Mouse (Mus musculus): ENCODE data around the gene Ppp2r2d.

Gene Ppp2r2d

DNA sequence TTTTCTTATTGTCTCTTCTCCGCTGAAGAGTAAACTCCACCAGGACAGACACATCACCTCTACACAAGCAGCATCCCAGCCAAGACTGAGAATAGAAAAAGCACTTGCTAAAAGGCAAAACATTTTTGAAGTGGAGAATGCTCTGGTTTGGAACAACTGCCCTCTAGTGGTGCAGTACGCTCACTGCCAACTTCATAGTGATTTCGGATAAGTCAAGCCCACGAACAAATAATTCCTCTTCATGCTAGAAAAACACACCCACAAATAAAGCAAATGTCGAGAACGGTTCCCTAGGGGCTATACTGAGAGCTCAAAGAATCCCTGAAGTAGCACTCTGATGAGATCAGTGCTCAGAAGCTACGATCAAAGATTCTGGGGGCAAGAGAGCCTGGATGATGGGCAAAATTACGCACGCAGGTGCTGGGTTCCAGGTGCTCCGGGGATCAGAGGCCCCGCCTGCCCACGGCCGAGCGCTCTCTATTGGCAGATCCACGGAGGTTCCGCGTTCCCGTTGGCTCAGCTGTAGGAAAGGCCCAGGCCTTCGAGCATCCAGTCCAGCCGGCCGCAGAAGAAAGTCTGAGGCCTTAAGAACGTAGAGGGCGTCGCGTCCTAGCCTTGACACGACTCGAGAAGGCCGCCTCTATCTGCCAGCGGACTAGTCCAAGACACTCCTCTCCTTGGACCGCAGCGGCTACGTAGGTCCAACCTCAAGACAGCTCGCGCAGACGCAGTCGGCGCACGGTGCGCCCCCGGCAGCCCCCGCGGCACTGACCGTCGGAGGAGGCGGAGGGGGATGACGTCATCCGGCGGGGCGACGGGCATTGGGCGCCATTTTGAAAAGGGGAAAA lies at the start of gene Ppp2r2d, which contains the start of gene Mapk1ip1:
TSS of gene Ppp2r2d (plus strand) at position 536 of the 848 bp plus-strand sequence.
TSS of gene Mapk1ip1 (minus strand) at position 730 of the 848 bp plus-strand sequence.
- peak; percentile 96 for DNase-seq

DNA sequence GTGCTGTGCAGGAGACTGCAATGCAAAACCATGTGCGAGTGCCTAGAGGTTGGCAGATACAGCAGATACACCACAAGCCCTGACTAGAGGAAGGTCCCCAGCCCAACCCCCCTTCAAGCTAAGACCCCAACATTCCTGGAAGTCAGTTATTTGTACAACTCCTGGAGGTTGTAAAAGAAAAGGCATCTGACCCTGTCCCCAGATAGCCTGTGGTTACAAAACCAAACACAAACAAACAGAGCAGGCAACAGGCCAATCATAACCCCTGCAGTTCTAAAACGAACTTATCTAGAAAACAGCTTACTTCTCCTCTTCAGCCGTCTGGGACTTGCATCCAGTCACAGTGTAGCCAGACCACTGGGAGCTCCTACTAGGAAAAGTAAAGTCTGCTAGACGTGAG lies 42.5 kb upstream of the Ppp2r2d start:
- DNase-seq, result no peak

GRCm38 (mm10) chr7:138807146-138807545 lies 38.7 kb upstream of the Ppp2r2d start:
- DNase-seq, result no peak

- DNase-seq, result no peak
Observed at GRCm38 (mm10) chr7:138813213-138813875, 32.5 kb upstream of the Ppp2r2d start.

DNA sequence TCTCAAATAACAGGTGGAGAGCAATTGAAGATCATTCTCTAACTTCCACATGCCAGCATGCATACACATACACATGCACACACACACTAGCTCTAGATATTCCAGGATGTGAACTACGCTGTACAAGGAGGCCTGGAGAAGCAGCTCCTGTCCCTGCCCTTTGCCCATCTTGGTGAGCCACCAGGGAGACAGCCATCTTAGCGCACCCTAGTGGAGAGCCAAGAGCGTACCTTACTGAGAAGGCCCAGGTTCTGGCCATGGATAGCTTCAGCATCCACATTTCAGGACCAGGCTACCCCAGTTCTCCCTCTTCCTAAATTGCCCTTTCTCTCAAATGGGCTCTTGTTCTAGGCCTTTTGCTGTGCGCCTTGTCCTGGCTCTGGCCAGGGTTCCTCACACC lies 27.6 kb upstream of the Ppp2r2d start:
- no peak for DNase-seq

- no peak for DNase-seq
Observed at GRCm38 (mm10) chr7:138824423-138824822, 21.5 kb upstream of the Ppp2r2d start.

DNA sequence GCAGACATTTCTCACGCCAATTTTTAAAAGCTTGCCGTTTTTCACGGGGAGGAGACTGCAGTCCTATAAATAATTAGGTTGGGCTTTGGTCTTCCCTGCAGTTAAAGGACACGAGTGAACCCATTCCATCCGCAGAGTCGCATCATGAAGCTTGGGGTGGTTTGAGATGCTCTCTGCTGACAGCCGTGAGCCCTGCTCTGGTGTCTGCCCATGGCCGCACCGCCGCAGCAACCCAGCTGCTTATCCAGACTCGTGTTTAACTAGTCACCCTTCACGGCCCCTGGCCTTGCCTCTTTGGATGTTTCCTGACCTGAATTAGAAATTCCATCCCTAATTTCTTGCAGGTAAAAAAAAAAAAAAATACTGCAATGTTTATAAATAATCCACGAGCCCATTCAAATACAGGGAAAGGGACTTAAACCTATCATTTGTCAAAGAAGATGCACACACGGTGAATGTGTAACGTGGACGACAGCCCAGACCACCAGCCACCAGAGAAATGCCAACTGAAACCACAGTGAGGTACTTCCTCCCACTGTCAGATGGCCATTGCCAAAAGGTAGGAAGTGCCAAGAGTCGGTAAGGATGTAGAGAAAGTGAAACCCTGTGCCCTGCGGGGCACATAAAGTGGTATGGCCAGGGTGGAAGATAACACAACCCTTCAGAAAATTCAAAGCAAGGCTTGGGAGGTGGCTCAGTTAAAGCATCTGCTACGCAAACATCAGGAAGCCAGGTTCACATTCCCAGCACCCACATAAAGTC lies 20.7 kb upstream of the Ppp2r2d start:
- DNase-seq, result no peak

DNA sequence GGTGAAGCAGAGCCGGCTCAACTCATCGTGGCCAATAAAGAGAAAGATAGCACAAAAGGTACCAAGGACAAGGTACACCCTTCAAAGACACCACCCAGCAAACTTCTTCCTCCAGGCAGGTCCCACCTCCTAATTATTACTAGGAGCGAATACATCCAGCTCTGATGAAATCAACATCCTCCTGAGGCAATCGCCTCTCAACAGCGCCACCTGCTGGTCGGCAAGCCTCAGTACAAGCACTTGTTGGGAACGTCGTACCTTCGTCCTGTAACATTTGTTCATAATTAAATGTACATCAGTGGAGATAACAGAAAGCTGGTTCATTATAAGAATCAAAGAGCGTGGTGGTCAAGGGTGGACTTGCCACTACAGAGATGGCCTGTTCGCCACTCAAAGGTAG lies 18.1 kb upstream of the Ppp2r2d start:
- DNase-seq, result peak; percentile 62

GRCm38 (mm10) chr7:138835028-138835427 lies 10.9 kb upstream of the Ppp2r2d start:
- no peak for DNase-seq

DNA sequence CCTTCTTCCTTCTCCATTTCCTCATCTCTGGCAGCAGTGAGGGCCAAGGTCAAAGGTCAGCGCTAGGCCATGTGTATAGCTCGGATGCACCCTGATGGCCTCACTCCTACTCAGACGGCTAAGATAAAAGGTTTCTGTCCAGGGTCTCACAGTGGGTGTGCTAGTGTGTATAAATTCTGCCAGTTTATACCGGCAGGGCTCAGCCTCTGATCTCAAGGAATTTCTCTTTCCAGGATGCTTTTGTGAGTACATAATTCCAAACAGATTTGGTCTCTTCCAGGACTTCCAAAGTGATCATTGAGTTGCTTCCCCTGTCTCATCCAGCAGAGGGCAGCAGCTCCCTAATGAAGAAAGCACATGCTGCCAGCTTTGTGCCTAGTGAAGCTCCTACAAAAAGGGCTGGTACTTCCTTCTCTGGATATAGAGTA lies 5.3 kb upstream of the Ppp2r2d start:
- peak; percentile 88 for DNase-seq

DNA sequence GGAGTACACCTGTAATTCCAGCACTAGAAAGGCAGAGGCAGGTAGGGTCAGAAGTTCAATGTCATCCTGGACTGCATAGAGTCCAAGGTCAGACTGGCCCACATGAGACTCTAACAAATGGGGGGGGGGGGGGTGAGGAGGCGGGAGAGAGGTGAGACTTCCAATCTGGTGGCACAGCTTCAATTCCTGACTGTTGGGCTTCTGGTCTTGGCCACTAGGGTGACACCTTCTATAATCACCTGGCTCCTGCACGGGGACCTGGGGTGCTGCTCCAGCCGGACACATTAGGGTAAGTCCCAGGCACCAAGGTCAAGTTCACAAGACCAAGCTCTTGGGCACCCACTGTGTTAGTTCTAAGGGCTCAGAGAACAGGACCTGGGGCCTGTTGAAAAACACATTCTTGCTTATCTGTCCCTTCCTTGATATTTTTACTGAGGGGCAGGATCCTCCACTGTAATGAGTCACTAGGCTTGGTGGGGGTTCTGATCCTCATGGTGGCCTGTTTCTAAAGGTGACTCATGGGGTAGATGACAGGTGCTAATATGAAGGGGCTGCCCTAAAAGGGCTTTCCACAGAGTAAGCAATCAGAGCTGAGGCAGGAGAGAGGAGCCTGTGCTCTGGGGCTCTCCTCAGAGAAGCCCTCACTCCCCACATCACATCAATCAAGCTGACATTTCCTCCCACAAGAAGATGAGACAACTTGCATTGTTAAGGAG lies 4.3 kb upstream of the Ppp2r2d start:
- DNase-seq, result no peak

DNA sequence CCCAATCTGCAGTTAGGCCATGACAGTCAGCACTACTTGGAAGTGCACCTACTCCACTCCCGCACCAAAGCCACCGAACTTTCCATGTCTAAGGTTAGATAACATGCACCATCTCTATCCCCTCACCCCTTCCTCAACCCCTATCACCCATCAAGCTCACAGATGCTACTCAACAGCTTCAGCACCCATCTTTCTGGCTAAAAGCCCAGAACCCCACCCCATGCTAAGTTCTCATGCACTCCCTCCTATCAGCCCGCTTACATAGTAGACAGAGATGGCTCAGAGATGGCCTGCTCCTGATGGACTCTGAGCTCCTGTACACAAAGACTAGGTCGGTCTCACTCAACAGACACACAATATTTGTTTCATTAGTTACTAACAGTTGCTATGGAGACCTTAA lies 2.5 kb upstream of the Ppp2r2d start:
- no peak for DNase-seq

GRCm38 (mm10) chr7:138845111-138845510 lies 768 bp upstream of the Ppp2r2d start:
- DNase-seq, result no peak

GRCm38 (mm10) chr7:138846502-138846991 lies 668 bp downstream of the Ppp2r2d start:
- DNase-seq, result no peak

DNA sequence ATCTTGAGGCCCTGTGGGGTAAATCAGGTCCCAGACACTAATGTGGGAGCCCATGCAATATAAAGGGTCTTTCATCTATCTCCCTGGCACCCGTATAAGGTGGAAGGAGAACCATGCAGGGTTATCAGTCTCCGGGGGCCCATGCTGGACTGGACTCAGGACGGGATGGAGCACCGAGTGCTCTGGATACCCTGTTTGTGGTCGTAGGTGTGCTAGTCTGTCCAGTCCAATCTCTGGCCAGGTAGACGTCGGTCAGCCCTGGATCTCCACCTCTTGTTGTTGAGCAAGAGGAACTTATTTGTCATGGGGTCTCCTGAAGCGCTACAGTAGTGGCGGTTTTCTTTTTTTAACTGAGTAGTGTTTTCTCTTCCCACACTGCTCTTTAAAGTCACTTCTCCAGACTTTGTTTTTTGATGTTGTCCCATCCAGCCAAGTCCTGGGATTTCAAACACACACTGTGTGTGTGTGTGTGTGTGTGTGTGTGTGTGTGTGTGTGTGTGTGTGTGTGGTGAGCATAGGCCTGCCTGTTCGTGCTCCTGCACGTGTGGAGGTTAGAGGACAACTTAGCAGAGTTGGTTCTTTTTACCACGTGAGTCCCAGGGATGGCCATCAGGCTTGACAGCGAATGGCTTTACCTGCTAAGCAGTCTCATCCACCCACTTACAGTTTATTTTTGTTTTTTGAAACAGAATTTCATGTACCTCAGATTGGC lies 1.6 kb downstream of the Ppp2r2d start:
- no peak for DNase-seq

DNA sequence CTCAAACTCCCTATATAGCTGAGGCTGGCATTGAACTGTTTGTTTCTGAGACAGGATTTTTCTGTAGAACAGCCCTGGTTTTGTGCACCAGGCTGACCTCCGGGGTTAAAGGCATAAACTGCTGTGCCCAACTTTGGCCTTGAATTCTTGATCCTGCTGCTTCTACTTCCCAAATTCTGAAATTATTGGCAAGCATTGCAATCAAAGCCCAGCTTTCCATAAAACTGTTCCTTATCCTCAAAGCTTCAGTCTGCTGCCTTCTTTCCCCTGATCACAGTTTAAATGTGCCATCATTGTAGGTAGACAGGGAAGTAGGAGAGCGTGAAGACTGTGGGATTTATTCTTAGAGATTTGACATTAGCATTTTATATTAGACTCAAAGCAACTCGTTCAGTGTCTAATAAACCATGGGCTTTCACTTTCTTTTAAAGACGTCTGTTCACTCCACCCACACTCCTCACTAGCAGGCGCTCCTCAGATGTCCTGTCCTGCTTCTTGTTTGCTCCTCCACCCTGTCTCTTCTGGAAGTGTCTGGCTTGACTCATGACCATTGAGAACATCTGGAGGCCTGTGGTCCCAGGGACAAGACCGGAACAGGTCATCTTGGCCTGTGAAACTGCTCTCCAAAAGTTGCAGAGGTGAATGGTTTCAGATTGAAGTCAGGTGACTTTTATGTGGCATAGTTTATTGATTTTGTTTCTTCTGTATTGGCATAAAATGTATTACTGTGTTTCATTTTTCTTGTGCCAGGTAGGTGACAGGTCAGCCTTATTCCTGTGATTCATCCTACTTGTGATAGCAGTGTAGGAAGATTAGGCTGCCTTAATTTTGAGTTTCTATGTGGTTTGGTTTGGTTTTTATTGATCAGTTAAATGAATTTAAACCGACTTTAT lies 2.4 kb downstream of the Ppp2r2d start:
- no peak for DNase-seq

- DNase-seq, result no peak
Observed at GRCm38 (mm10) chr7:138850083-138850482, 4.2 kb downstream of the Ppp2r2d start.

GRCm38 (mm10) chr7:138853417-138854031 lies 7.6 kb downstream of the Ppp2r2d start:
- no peak for DNase-seq

DNA sequence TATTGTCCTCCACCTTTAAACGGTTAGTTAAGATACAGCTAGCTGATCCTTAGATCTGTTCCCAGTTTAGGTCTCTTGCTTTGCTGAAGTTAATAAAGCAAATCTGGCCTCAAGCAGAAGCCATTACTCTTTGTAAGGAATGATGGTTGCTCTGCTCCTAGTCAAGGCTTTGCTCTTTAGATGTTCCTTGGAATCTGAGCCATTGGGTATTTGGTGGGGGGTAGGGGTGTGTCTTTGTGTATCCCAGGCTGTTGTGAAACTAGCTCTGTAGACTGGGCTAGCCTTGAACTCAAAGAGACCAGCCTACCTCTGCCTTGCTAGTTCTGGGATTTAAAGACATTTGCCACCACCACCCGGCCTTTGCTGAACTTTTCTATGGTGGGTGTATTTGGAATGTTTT lies 8.3 kb downstream of the Ppp2r2d start:
- DNase-seq, result no peak

DNA sequence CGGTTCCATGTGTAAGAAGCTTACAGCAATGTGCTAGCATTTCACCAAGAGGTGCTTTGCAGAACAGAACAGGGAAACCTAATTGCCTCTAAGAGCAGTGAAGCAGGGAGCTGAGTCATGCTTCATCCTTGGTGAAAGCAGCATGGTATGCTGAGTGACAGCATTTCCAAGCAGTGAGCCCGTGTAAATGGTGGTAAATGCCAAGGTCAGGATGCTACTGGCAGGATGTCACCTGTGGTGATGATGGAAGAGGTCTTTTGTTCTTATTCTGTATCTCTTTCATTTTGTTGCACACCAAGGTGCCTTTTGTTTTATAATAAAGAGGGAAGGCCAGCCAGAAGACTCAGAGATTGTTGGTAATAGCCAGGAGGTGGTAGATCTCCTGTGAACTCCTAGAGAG lies 10.8 kb downstream of the Ppp2r2d start:
- DNase-seq, result no peak

All from kidney, adult 18-20 months (tissue).